Mouse (Mus musculus) spleen, embryonic (tissue): ENCODE results near the gene Sorcs2.

Source experiments
- CTCF ChIA-PET: fragments of 350-600 bp; sonication (Branson Sonifier 250); formaldehyde crosslinking; loops from one replicate; lab custom pipeline; 2022; lab: Charles Lee

The Sorcs2 gene

GRCm38 (mm10) chr5:36086931-36087330, 311.0 kb downstream of the Sorcs2 start:
- CTCF ChIA-PET: no interaction called here

GRCm38 (mm10) chr5:36085621-36086020, 312.3 kb downstream of the Sorcs2 start:
- CTCF ChIA-PET: no interaction called here

- CTCF ChIA-PET: no interaction called here
These were observed 313.9 kb downstream of the Sorcs2 start for GRCm38 (mm10) chr5:36083869-36084565.

GRCm38 (mm10) chr5:36081021-36081420, 316.9 kb downstream of the Sorcs2 start:
- CTCF ChIA-PET: no interaction called here

- CTCF ChIA-PET: no interaction called here
These were observed 322.5 kb downstream of the Sorcs2 start for GRCm38 (mm10) chr5:36075172-36076074.

GRCm38 (mm10) chr5:36069503-36070360, 328.2 kb downstream of the Sorcs2 start:
- CTCF ChIA-PET: no interaction called here

- CTCF ChIA-PET: no interaction called here
These were observed 330.2 kb downstream of the Sorcs2 start for GRCm38 (mm10) chr5:36067651-36068181.

- CTCF ChIA-PET: no interaction called here
These were observed 340.1 kb downstream of the Sorcs2 start for GRCm38 (mm10) chr5:36057804-36058322.

GRCm38 (mm10) chr5:36056921-36057320, 341.0 kb downstream of the Sorcs2 start:
- CTCF ChIA-PET: no interaction called here

- CTCF ChIA-PET: no interaction called here
These were observed 342.1 kb downstream of the Sorcs2 start for GRCm38 (mm10) chr5:36055876-36056275.

- CTCF ChIA-PET: no interaction called here
These were observed 343.4 kb downstream of the Sorcs2 start for GRCm38 (mm10) chr5:36054498-36054897.

- CTCF ChIA-PET: no interaction called here
These were observed 354.8 kb downstream of the Sorcs2 start for GRCm38 (mm10) chr5:36043154-36043553.

- CTCF ChIA-PET: no interaction called here
These were observed 356.2 kb downstream of the Sorcs2 start for GRCm38 (mm10) chr5:36041756-36042155.

- CTCF ChIA-PET: no interaction called here
These were observed 356.7 kb downstream of the Sorcs2 start for GRCm38 (mm10) chr5:36041236-36041562.

GRCm38 (mm10) chr5:36040398-36041235, 357.3 kb downstream of the Sorcs2 start:
- CTCF ChIA-PET: no interaction called here

- CTCF ChIA-PET: no interaction called here
These were observed 358.3 kb downstream of the Sorcs2 start for GRCm38 (mm10) chr5:36039596-36039995.

- CTCF ChIA-PET: interaction anchor here (0.6 kb wide), 1 partner anchor 279 kb away, joined by 3 read pairs; no protein-coding TSS in a partner anchor
These were observed 364.2 kb downstream of the Sorcs2 start for GRCm38 (mm10) chr5:36033531-36034426.

- CTCF ChIA-PET: interaction anchor here (0.6 kb wide), 1 partner anchor 276 kb away, joined by 3 read pairs; no protein-coding TSS in a partner anchor
These were observed 372.9 kb downstream of the Sorcs2 start for GRCm38 (mm10) chr5:36025076-36025475.

GRCm38 (mm10) chr5:36024003-36024685, 373.8 kb downstream of the Sorcs2 start:
- CTCF ChIA-PET: no interaction called here
